Mouse (Mus musculus) liver, adult 2 months (tissue): ENCODE results near the gene Fer.

Source experiments
- CTCF ChIP-seq: fragments of 200-500 bp; IDR thresholded peaks from 2 replicates; pipeline ENCODE4 v1.5.1; 2011; ENCODE audit warnings: low read depth, low read length, control low read depth
- POLR2A ChIP-seq: fragments of 200-500 bp; IDR thresholded peaks from 2 replicates; pipeline ENCODE4 v1.6.1; 2011; ENCODE audit warnings: low read length, control low read depth; ENCODE audit not compliant: insufficient read depth; ENCODE audit errors: extremely low read depth

- TF ChIP-seq CTCF: no peak
- no peak for TF ChIP-seq POLR2A
Measured at GRCm38 (mm10) chr17:63849151-63849550, 13.7 kb upstream of the Fer start.
